Mouse (Mus musculus) embryo, embryonic 11.5 days (tissue): ENCODE measurements at regions not wholly inside any gene's neighbourhood (a gene's known extent, or its start where the extent isn't known, plus 50 kb on each side); places are given as distances from the start of the nearest gene placed in this dataset.
"Not testable (repeated sequence)": the region's sequence is repeated elsewhere in the genome, so short reads cannot be mapped to it uniquely, and the experiment has no call there.

Source experiments
- DNase-seq: peaks from one replicate; pipeline ENCODE4 v3.0.0-alpha.2; 2012; ENCODE audit warnings: low read depth, low spot score

- no peak for DNase-seq
Observed at GRCm38 (mm10) chr10:15321480-15321879, 603.5 kb upstream of the Gje1 start.

- DNase-seq, result no peak
Observed at GRCm38 (mm10) chr10:15317017-15317607, 599.1 kb upstream of the Gje1 start.

- DNase-seq, result no peak
Observed at GRCm38 (mm10) chr10:15310650-15311049, 592.6 kb upstream of the Gje1 start.

GRCm38 (mm10) chr10:15305811-15306473, 587.9 kb upstream of the Gje1 start:
- no peak for DNase-seq

- DNase-seq, result peak; percentile 70
Observed at GRCm38 (mm10) chr10:15300199-15301085, 582.4 kb upstream of the Gje1 start.

- DNase-seq, result no peak
Observed at GRCm38 (mm10) chr10:15299331-15300198, 581.6 kb upstream of the Gje1 start.

GRCm38 (mm10) chr10:15297257-15297656, 579.2 kb upstream of the Gje1 start:
- no peak for DNase-seq

- no peak for DNase-seq
Observed at GRCm38 (mm10) chr10:15294125-15294524, 576.1 kb upstream of the Gje1 start.

GRCm38 (mm10) chr10:15263337-15263736, 545.3 kb upstream of the Gje1 start:
- DNase-seq, result not testable (repeated sequence)

GRCm38 (mm10) chr10:15262282-15262681, 544.3 kb upstream of the Gje1 start:
- not testable (repeated sequence) for DNase-seq

GRCm38 (mm10) chr10:15249402-15250086, 531.5 kb upstream of the Gje1 start:
- DNase-seq, result no peak

- no peak for DNase-seq
Observed at GRCm38 (mm10) chr10:15248899-15249298, 530.9 kb upstream of the Gje1 start.

- no peak for DNase-seq
Observed at GRCm38 (mm10) chr10:15244376-15245262, 526.6 kb upstream of the Gje1 start.

GRCm38 (mm10) chr10:15243460-15243859, 525.4 kb upstream of the Gje1 start:
- DNase-seq, result no peak

GRCm38 (mm10) chr10:15218883-15219282, 500.9 kb upstream of the Gje1 start:
- DNase-seq, result no peak

GRCm38 (mm10) chr10:15179585-15179984, 461.6 kb upstream of the Gje1 start:
- no peak for DNase-seq

- DNase-seq, result no peak
Observed at GRCm38 (mm10) chr10:15174421-15174820, 456.4 kb upstream of the Gje1 start.

- DNase-seq, result no peak
Observed at GRCm38 (mm10) chr10:15172558-15172957, 454.5 kb upstream of the Gje1 start.

GRCm38 (mm10) chr10:15140703-15141102, 422.7 kb upstream of the Gje1 start:
- DNase-seq, result no peak
